Mouse (Mus musculus): ENCODE results near the gene Tmem39b.

DNA sequence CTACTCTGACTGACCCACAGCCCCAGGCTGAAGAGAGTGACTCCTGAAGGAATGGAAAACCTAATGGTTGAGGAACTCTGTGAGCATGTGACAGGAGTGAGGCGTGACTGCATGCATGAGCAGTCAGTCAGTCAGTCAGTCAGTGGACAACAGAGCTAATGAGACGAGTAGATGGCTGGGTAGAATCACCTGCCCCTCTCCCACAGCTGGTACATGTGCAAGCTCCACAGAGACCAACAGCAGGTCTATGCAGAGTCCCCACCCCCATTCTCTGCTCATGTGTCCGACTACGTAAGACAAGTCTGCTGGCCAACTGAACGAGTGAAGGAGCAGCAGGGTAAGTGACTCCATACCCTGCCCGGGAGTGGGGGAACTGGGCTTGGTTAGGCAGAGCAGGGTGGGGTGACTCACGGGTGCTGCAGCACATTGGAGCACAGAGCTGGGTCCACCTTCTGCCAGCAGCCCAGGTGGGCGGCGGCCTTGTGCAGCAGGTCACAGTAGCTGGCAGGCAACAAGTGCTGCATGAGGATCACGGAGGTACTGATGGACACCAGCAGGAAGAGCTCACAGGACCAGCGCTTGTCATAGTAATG is 12.6 kb downstream of the Tmem39b start:
- TF ChIP-seq CTCF (IDR thresholded peaks at IDR 0.05; ENCODE audit: low read depth) = no peak
- no peak for TF ChIP-seq EP300 (IDR thresholded peaks at IDR 0.05; ENCODE audit: low read depth)

Data from liver, postnatal 0 days (tissue).